In genomic region chr7:137671156-137671555, GRCm38 (mm10) we compare ENCODE assay signal across 17 mouse cellular contexts.
A peak's percentile ranks its signal among the peaks of the same experiment; 100 is the strongest.
DNase-seq lines count a peak whose midpoint lies in the region; ATAC-seq and TF ChIP-seq lines count a peak whose summit lies in the region.
"Had no signal": no experiment of that assay in that cellular context is flagged by ENCODE, and none has a peak within 500 bp of the region (broad histone marks: within the 10 kb centered on the region; RNA-seq: fewer than 3 reads in every experiment).

No protein-coding gene starts in this region.

- H3ac ChIP-seq in myocyte (ENCODE audit: control insufficient read depth, insufficient read length) = no peak overlapping the region

- intact Hi-C loops in gastrocnemius, postnatal 36 days (cut with DNase I) = no loop called here

- DNase-seq in kidney, postnatal 0 days (ENCODE audit: low spot score) = peak; percentile 49
- no peak for DNase-seq in kidney, adult 11 months
- DNase-seq in NIH3T3 (ENCODE audit: low read depth) = peak; percentile 6
- peak; percentile 22 for DNase-seq in embryo, embryonic 9.5 days (ENCODE audit: extremely low spot score)
- no peak for DNase-seq in gastrocnemius, postnatal 36 days
- no peak for DNase-seq in testis, postnatal 10 days (ENCODE audit: low spot score)
- DNase-seq: cerebellum, adult 11 months; gastrocnemius, postnatal 14 days; heart, postnatal 4 days; kidney, postnatal 25 days; lung, postnatal 10 days; right cerebral cortex, postnatal 14 days; thymus, postnatal 36 days had no signal

- H3K27ac ChIP-seq in kidney, postnatal 0 days = no peak overlapping the region
- H3K27ac ChIP-seq: liver, embryonic 14.5 days had no signal

- H3K4me1 ChIP-seq in kidney, postnatal 0 days (replicated peaks; ENCODE audit: insufficient read depth, low read length) = no peaks in the 10 kb centered on the region
- H3K4me1 ChIP-seq: heart, embryonic 12.5 days had no signal

- TF ChIP-seq CTCF in kidney, postnatal 0 days (IDR thresholded peaks at IDR 0.05; ENCODE audit: low read depth) = no peak

- H3K36me3 ChIP-seq in kidney, postnatal 0 days (ENCODE audit: insufficient read depth, low read length) = no peaks in the 10 kb centered on the region
- H3K36me3 ChIP-seq in myocyte (ENCODE audit: control insufficient read depth, insufficient read depth) = no peaks in the 10 kb centered on the region
- H3K36me3 ChIP-seq: heart, embryonic 12.5 days had no signal

- WGBS in kidney, postnatal 0 days = 65% methylated on average over 4 of the region's 4 CpGs

- no peak overlapping the region for H3K4me2 ChIP-seq in kidney, postnatal 0 days (ENCODE audit: low read length)
- H3K4me2 ChIP-seq in myocyte (ENCODE audit: low read depth) = no peak overlapping the region
- H3K4me2 ChIP-seq: heart, embryonic 12.5 days had no signal

- H3K79me2 ChIP-seq in myocyte (ENCODE audit: control insufficient read depth, insufficient read depth) = no peaks in the 10 kb centered on the region

- no peak for TF ChIP-seq POLR2A in myocyte (IDR thresholded peaks at IDR 0.05; ENCODE audit: insufficient read length, low read depth)

- no peak overlapping the region for H3K4me3 ChIP-seq in kidney, postnatal 0 days (replicated peaks; ENCODE audit: low read depth, low read length)
- H3K4me3 ChIP-seq in myocyte = no peak overlapping the region
- H3K4me3 ChIP-seq: heart, embryonic 12.5 days had no signal

- H3K9ac ChIP-seq in kidney, postnatal 0 days (ENCODE audit: low read depth, low read length) = no peak overlapping the region
- H3K9ac ChIP-seq: heart, embryonic 12.5 days; liver, embryonic 14.5 days had no signal

- no peak for ATAC-seq in kidney, postnatal 0 days (replicated peaks; ENCODE audit: low FRiP score, low read depth)
- ATAC-seq: inflammation-experienced regulatory T-cells, adult 6 months had no signal

- no peaks in the 10 kb centered on the region for H3K9me3 ChIP-seq in kidney, postnatal 0 days (replicated peaks; ENCODE audit: low read length)

- H3K27me3 ChIP-seq in kidney, postnatal 0 days (ENCODE audit: insufficient read depth, low read length) = no peaks in the 10 kb centered on the region
- no peaks in the 10 kb centered on the region for H3K27me3 ChIP-seq in myocyte (ENCODE audit: control insufficient read depth, insufficient read depth, insufficient read length)
- H3K27me3 ChIP-seq: heart, embryonic 12.5 days had no signal

TF ChIP-seq in myocyte, 11 proteins besides CTCF, POLR2A, EP300 and RAD21:
- TF ChIP-seq REST (IDR thresholded peaks at IDR 0.05; ENCODE audit: insufficient read depth, insufficient read length) (peak; percentile 79), MYOG (IDR thresholded peaks at IDR 0.05; ENCODE audit: control insufficient read depth in 1 of 3, insufficient read depth in 1 of 3, insufficient read length in 2 of 3, low read depth in 2 of 3) (no peak), MYOD1 (IDR thresholded peaks at IDR 0.05; ENCODE audit: control insufficient read depth in 1 of 3, insufficient read length in 2 of 3, low read depth in 2 of 3) (no peak)
TF ChIP-seq in myocyte: peak in this region for 1.

Comparison
In these comparisons a context has a peak if more than half of its experiments do, and no peak if none do; other contexts are left out.
1. DNase-seq: peak in kidney, postnatal 0 days (single experiment), NIH3T3 (single experiment) and embryo, embryonic 9.5 days (single experiment); none in kidney, adult 11 months (single experiment), gastrocnemius, postnatal 36 days (0 of 2) and testis, postnatal 10 days (single experiment).